Mouse (Mus musculus) ES-Bruce4 (cell line): Measurements from ENCODE around the gene Krtap5-4. TPM values are rescaled to one million over a fixed set of nuclear protein-coding genes. Genes with fewer than 3 reads are reported as not detected.
"Not testable (repeated sequence)": the region's sequence is repeated elsewhere in the genome, so short reads cannot be mapped to it uniquely, and the experiment has no call there.

Source experiments
- H3K27ac ChIP-seq: 2 replicates; pipeline ENCODE4 v1.5.1; 2012; ENCODE audit warnings: low read length, inconsistent platforms; ENCODE audit not compliant: insufficient read depth
- H3K27me3 ChIP-seq: 2 replicates; pipeline ENCODE4 v1.6.1; 2012; ENCODE audit warnings: mild to moderate bottlenecking, low read length, inconsistent platforms; ENCODE audit not compliant: control insufficient read depth, poor library complexity, insufficient read depth, severe bottlenecking
- H3K36me3 ChIP-seq: 2 replicates; pipeline ENCODE4 v1.6.1; 2012; ENCODE audit warnings: inconsistent platforms, mild to moderate bottlenecking, low read length, moderate library complexity; ENCODE audit not compliant: control insufficient read depth, poor library complexity, insufficient read depth, severe bottlenecking
- H3K4me1 ChIP-seq: one replicate; pipeline ENCODE4 v1.8.1; 2011; ENCODE audit warnings: low read length; ENCODE audit not compliant: control insufficient read depth, insufficient read depth
- H3K4me3 ChIP-seq: 2 replicates; pipeline ENCODE4 v1.5.1; 2011; ENCODE audit warnings: low read depth, mild to moderate bottlenecking, low read length
- H3K9ac ChIP-seq: 2 replicates; pipeline ENCODE4 v1.6.1; 2012; ENCODE audit warnings: low read depth, mild to moderate bottlenecking, inconsistent platforms; ENCODE audit not compliant: poor library complexity, severe bottlenecking
- H3K9me3 ChIP-seq: replicated peaks from 2 replicates; pipeline ENCODE4 v1.6.1; 2012; ENCODE audit warnings: mild to moderate bottlenecking, low read length, inconsistent platforms; ENCODE audit not compliant: control insufficient read depth, poor library complexity, insufficient read depth, severe bottlenecking
- CTCF ChIP-seq: IDR thresholded peaks from one replicate; pipeline ENCODE4 v1.8.1; 2011; ENCODE audit warnings: low read depth, low read length
- EP300 ChIP-seq: IDR thresholded peaks from 2 replicates; pipeline ENCODE4 v1.6.1; 2011; ENCODE audit warnings: low read depth, low read length; ENCODE audit not compliant: insufficient read depth
- POLR2A ChIP-seq: IDR thresholded peaks from one replicate; pipeline ENCODE4 v1.8.1; 2011; ENCODE audit warnings: low read length; ENCODE audit not compliant: insufficient read depth
- polyA plus RNA-seq: library from polyadenylated mRNA; stranded (reverse); fragments of >200 nt; gene quantifications from 2 replicates; pipeline ENCODE4 v1.2.4, GENCODE M21; 2011; ENCODE audit warnings: low read depth; ENCODE audit not compliant: missing spikeins, insufficient read depth, insufficient read length

Krtap5-4 gene
- not detected in 2 replicates for polyA plus RNA-seq

- Histone ChIP-seq H3K4me3 (no peak within 1 kb of the TSS), H3K27me3 (no peaks in the 10 kb centered on the region; the same call in 1 of the 2 replicates), H3K36me3 (no peaks in the 10 kb centered on the region), H3K4me1 (no peaks in the 10 kb centered on the region), H3K27ac (no peak within 1 kb of the TSS), H3K9ac (no peak within 1 kb of the TSS), H3K9me3 (no peaks in the 10 kb centered on the region)
- TF ChIP-seq CTCF (no peak), EP300 (no peak), POLR2A (no peak)
These were observed at the start of gene Krtap5-4 for GRCm38 (mm10) chr7:142303249-142303648. Krtap5-4 (plus strand) TSS chr7:142303549.

DNA sequence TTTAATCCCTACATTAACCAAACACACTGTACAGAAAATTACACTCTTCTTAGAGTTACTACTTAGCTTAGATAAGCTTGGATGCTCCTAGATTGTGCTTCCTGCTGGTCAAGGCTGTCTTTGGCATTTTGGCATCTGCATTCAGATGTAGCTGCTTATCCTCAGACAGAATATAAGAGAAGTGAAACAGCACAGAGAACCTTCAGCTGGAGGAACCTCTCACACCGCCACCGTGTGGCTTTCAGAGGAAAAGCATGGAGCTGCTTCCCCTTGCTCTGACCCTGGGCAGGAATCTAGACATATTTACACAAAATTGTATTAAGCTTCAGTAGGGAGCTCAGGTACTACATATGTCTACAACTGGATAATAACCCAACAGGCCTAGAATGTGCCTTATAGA is 47.8 kb upstream of the Krtap5-4 start:
- H3K27ac ChIP-seq: no peak overlapping the region
- no peaks in the 10 kb centered on the region for H3K9me3 ChIP-seq
- no peak overlapping the region for H3K9ac ChIP-seq
- no peaks in the 10 kb centered on the region for H3K36me3 ChIP-seq
- no peak overlapping the region for H3K4me3 ChIP-seq
- no peak for TF ChIP-seq EP300
- TF ChIP-seq CTCF: peak; percentile 76
- no peaks in the 10 kb centered on the region for H3K4me1 ChIP-seq
- H3K27me3 ChIP-seq: no peaks in the 10 kb centered on the region

GRCm38 (mm10) chr7:142258254-142258653 is 45.1 kb upstream of the Krtap5-4 start, which contains the start of gene Gm2431:
Gm2431 (minus strand) TSS chr7:142258354.
- not testable (repeated sequence) for H3K9me3 ChIP-seq, H3K4me3 ChIP-seq, H3K36me3 ChIP-seq, H3K27me3 ChIP-seq, H3K4me1 ChIP-seq, H3K9ac ChIP-seq, H3K27ac ChIP-seq

- not testable (repeated sequence) for H3K36me3 ChIP-seq, H3K27me3 ChIP-seq, H3K9me3 ChIP-seq, H3K27ac ChIP-seq, H3K4me3 ChIP-seq, H3K9ac ChIP-seq, H3K4me1 ChIP-seq
These were observed 29.1 kb upstream of the Krtap5-4 start, which contains the start of gene Gm4559 for GRCm38 (mm10) chr7:142274263-142274662. Gm4559 (minus strand) TSS chr7:142274363.

GRCm38 (mm10) chr7:142278183-142278582 is 25.2 kb upstream of the Krtap5-4 start:
- H3K4me1 ChIP-seq, H3K9ac ChIP-seq, H3K27me3 ChIP-seq, H3K27ac ChIP-seq, H3K36me3 ChIP-seq, H3K9me3 ChIP-seq, H3K4me3 ChIP-seq: not testable (repeated sequence)
- peak; percentile 61 for TF ChIP-seq CTCF

GRCm38 (mm10) chr7:142279291-142279690 is 24.1 kb upstream of the Krtap5-4 start:
- H3K9me3 ChIP-seq, H3K27me3 ChIP-seq, H3K27ac ChIP-seq, H3K4me3 ChIP-seq, H3K4me1 ChIP-seq, H3K36me3 ChIP-seq, H3K9ac ChIP-seq: not testable (repeated sequence)

DNA sequence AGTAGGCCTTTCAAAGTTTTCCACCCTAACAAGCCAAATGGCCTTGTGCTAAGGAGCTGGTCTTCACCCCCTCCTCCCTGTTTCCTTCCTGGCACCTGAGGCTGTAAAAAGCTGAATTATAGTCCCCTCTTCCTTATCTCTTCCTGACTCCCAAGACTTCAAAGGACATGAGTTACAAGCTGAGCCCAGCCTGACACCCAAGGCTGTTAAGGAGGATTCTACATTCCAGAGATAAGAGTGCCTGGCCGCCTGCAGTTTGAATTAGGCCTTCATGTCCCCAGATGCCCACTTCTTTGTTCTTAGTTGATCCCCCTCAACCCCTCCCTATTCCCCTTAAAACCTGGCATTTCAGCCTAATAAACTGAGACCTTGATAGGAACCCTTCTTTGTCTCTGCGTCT is 20.5 kb upstream of the Krtap5-4 start:
- not testable (repeated sequence) for H3K4me1 ChIP-seq, H3K27me3 ChIP-seq, H3K4me3 ChIP-seq, H3K36me3 ChIP-seq, H3K9me3 ChIP-seq, H3K27ac ChIP-seq, H3K9ac ChIP-seq
